Mouse (Mus musculus) spleen, adult 2 months (tissue): ENCODE measurements around the gene Emp2. TPM values are rescaled to one million over a fixed set of nuclear protein-coding genes. Genes with fewer than 3 reads are reported as not detected.
A peak's percentile ranks its signal among the peaks of the same experiment; 100 is the strongest.
"Not testable (repeated sequence)": the region's sequence is repeated elsewhere in the genome, so short reads cannot be mapped to it uniquely, and the experiment has no call there.

Experiments
- DNase-seq, 2 experiments: peaks; one replicate each; pipeline versions ENCODE4 v3.0.0 to v3.0.0-alpha.2; 2012 to 2021; ENCODE audit warnings: low spot score in 2 of 2, low read depth in 1 of 2
- H3K27ac ChIP-seq: fragments of 200-500 bp; 2 replicates; pipeline ENCODE4 v1.5.1; 2012; ENCODE audit warnings: low read length, inconsistent platforms; ENCODE audit not compliant: insufficient read depth
- H3K27me3 ChIP-seq: fragments of 200-500 bp; 2 replicates; pipeline ENCODE4 v1.6.1; 2012; ENCODE audit warnings: mild to moderate bottlenecking, moderate library complexity, low read length, inconsistent platforms; ENCODE audit not compliant: control insufficient read depth, insufficient read depth
- H3K36me3 ChIP-seq: fragments of 200-500 bp; 2 replicates; pipeline ENCODE4 v1.6.1; 2012; ENCODE audit warnings: mild to moderate bottlenecking, low read length, inconsistent platforms; ENCODE audit not compliant: control insufficient read depth, insufficient read depth
- H3K4me1 ChIP-seq: fragments of 200-500 bp; 2 replicates; pipeline ENCODE4 v1.6.1; 2011; ENCODE audit warnings: inconsistent platforms; ENCODE audit not compliant: control insufficient read depth, insufficient read depth, insufficient read length
- H3K4me3 ChIP-seq: fragments of 200-500 bp; 2 replicates; pipeline ENCODE4 v1.5.1; 2011; ENCODE audit warnings: mild to moderate bottlenecking, inconsistent platforms; ENCODE audit not compliant: insufficient read depth, insufficient read length; ENCODE audit errors: extremely low read depth
- CTCF ChIP-seq: fragments of 200-500 bp; IDR thresholded peaks from 2 replicates; pipeline ENCODE4 v1.5.1; 2011; ENCODE audit warnings: mild to moderate bottlenecking, inconsistent platforms; ENCODE audit not compliant: insufficient read depth, insufficient read length, insufficient replicate concordance; ENCODE audit errors: extremely low read depth
- POLR2A ChIP-seq: fragments of 200-500 bp; IDR thresholded peaks from 2 replicates; pipeline ENCODE4 v1.6.1; 2011; ENCODE audit warnings: low read depth, low read length, inconsistent platforms
- WGBS: fragments of 180-500 bp; shearing (Covaris S2); methylation state at CpG from one replicate; pipeline ENCODE4 v1.1.7; 2018; 5-methylcytosine and 5-hydroxymethylcytosine counted together
- polyA plus RNA-seq: library from polyadenylated mRNA; depleted of rRNA; stranded (reverse); fragments of >200 nt; gene quantifications from 2 replicates; pipeline ENCODE4 v1.2.3, GENCODE M21; 2012

The Emp2 gene
- polyA plus RNA-seq, 1 experiment, result 10.9 TPM

DNA sequence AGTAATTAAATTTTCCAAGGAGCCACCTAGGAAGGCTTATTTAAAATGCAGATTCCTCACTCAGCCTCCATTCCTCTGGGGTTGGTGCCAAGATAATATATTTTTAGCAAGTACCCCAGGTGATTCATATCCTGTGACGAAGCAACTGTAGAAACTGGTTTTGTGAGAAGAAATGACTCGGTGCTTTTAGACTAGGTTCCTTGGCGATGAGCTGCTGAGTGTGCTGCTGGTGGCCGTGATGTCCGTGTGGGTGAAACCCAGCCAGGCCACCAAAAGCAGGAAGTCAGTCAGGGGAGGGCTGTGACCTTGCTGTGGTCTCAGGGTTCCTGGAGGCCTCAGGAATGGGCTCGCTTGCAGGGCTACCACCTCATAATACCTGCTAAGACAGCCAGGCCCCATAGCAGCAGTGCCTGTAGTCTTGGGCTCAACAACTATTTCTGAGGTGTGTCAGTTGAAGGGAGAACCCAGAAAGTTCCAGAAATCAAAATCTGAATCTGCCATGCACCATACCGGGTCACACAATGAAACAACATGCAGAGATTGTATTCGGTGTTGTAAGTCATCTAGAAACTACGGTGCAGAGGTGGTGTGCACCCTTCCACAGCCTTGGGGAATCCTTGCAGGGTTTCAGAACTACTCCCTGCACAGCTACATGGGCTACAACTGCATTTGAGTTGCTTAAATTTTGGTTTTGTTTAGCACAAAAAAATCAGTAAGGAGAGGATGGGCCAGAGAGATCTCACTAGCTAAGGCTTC is 27.1 kb downstream of the Emp2 start:
- TF ChIP-seq CTCF (no peak), POLR2A (no peak)
- H3K4me1 ChIP-seq, result no peaks in the 10 kb centered on the region
- 36% methylated on average over 9 of the region's 9 CpGs for WGBS
- H3K27ac ChIP-seq, result no peak overlapping the region
- H3K4me3 ChIP-seq, result no peak overlapping the region
- H3K36me3 ChIP-seq, result no peaks in the 10 kb centered on the region
- no peaks in the 10 kb centered on the region for H3K27me3 ChIP-seq
- DNase-seq, result no peak

GRCm38 (mm10) chr16:10281890-10282289 is 31.9 kb downstream of the Emp2 start:
- TF ChIP-seq CTCF, result no peak
- no peak for TF ChIP-seq POLR2A

GRCm38 (mm10) chr16:10280286-10280951 is 33.3 kb downstream of the Emp2 start:
- 50% methylated on average over 12 of the region's 12 CpGs for WGBS

More at GRCm38 (mm10) chr16:10281890-10282289, 31.9 kb downstream of the Emp2 start:
- Histone ChIP-seq H3K27me3 (no peaks in the 10 kb centered on the region), H3K27ac (no peak overlapping the region), H3K4me1 (no peaks in the 10 kb centered on the region), H3K4me3 (no peak overlapping the region), H3K36me3 (no peaks in the 10 kb centered on the region)
- DNase-seq, result no peak
- WGBS, result 88% methylated on average over 3 of the region's 3 CpGs

GRCm38 (mm10) chr16:10276778-10277177 is 37.0 kb downstream of the Emp2 start:
- H3K4me1 ChIP-seq, H3K4me3 ChIP-seq, H3K36me3 ChIP-seq, DNase-seq, H3K27ac ChIP-seq, H3K27me3 ChIP-seq: not testable (repeated sequence)
- WGBS, result 73% methylated on average over 5 of the region's 5 CpGs

More at GRCm38 (mm10) chr16:10280286-10280951, 33.3 kb downstream of the Emp2 start:
- H3K4me3 ChIP-seq, result no peak overlapping the region
- no peaks in the 10 kb centered on the region for H3K27me3 ChIP-seq
- TF ChIP-seq POLR2A (no peak), CTCF (peak; percentile 40; the same call in 1 of the 2 replicates)
- no peak overlapping the region for H3K27ac ChIP-seq
- H3K4me1 ChIP-seq, result no peaks in the 10 kb centered on the region
- no peaks in the 10 kb centered on the region for H3K36me3 ChIP-seq
- DNase-seq, result peak; percentile 11 to 54

- TF ChIP-seq POLR2A (no peak), CTCF (no peak)
- H3K4me3 ChIP-seq, result no peak overlapping the region
- no peak for DNase-seq
- no peaks in the 10 kb centered on the region for H3K36me3 ChIP-seq
- no peaks in the 10 kb centered on the region for H3K4me1 ChIP-seq
- H3K27ac ChIP-seq, result no peak overlapping the region
- WGBS, result 74% methylated on average over 4 of the region's 4 CpGs
- H3K27me3 ChIP-seq, result no peaks in the 10 kb centered on the region
These were observed 39.3 kb downstream of the Emp2 start for GRCm38 (mm10) chr16:10274465-10274864.

GRCm38 (mm10) chr16:10272256-10272655 is 41.5 kb downstream of the Emp2 start:
- 21% methylated on average over 3 of the region's 3 CpGs for WGBS
- peak; percentile 25 to 34 for DNase-seq
- no peak overlapping the region for H3K27ac ChIP-seq

GRCm38 (mm10) chr16:10253993-10254392 is 59.8 kb downstream of the Emp2 start:
- H3K36me3 ChIP-seq, result no peaks in the 10 kb centered on the region
- no peaks in the 10 kb centered on the region for H3K4me1 ChIP-seq
- TF ChIP-seq CTCF (no peak), POLR2A (no peak)
- no peaks in the 10 kb centered on the region for H3K27me3 ChIP-seq
- WGBS, result 64% methylated on average over 1 of the region's 1 CpGs
- H3K4me3 ChIP-seq, result no peak overlapping the region
- H3K27ac ChIP-seq, result no peak overlapping the region
- no peak for DNase-seq

More at GRCm38 (mm10) chr16:10272256-10272655, 41.5 kb downstream of the Emp2 start:
- Histone ChIP-seq H3K36me3 (no peaks in the 10 kb centered on the region), H3K27me3 (no peaks in the 10 kb centered on the region), H3K4me3 (no peak overlapping the region), H3K4me1 (no peaks in the 10 kb centered on the region)
- no peak for TF ChIP-seq POLR2A
- peak; percentile 4; the same call in 1 of the 2 replicates for TF ChIP-seq CTCF
